Mouse (Mus musculus) lung, postnatal 0 days (tissue): ENCODE measurements around the gene Selenom. TPM values are rescaled to one million over a fixed set of nuclear protein-coding genes. Genes with fewer than 3 reads are reported as not detected.
A peak's percentile ranks its signal among the peaks of the same experiment; 100 is the strongest.

ENCODE experiments used
- ATAC-seq: fragments of 200-750 bp; cut with Nextera tagmentation; 2 replicates; pipeline ENCODE4 v1.8.0; 2017; ENCODE audit warnings: moderate library complexity
- DNase-seq: peaks from one replicate; pipeline ENCODE4 v3.0.0-alpha.2; 2016; ENCODE audit warnings: low spot score
- H3K27ac ChIP-seq: fragments of 300-500 bp; sonication (generic); 2 replicates; pipeline ENCODE4 v1.5.1; 2014; ENCODE audit warnings: antibody characterized with exemption, mild to moderate bottlenecking, low read length, mixed read lengths
- H3K27me3 ChIP-seq: fragments of 300-500 bp; sonication (generic); replicated peaks from 2 replicates; pipeline ENCODE4 v1.6.1; 2014; ENCODE audit warnings: low read length, mixed read lengths; ENCODE audit not compliant: insufficient read depth
- H3K36me3 ChIP-seq: fragments of 300-500 bp; sonication (generic); 2 replicates; pipeline ENCODE4 v1.6.1; 2014; ENCODE audit warnings: low read length, mixed read lengths; ENCODE audit not compliant: insufficient read depth
- H3K4me1 ChIP-seq: fragments of 300-500 bp; sonication (generic); 2 replicates; pipeline ENCODE4 v1.6.1; 2014; ENCODE audit warnings: antibody characterized with exemption, low read depth, low read length, mixed read lengths; ENCODE audit not compliant: insufficient read depth
- H3K4me2 ChIP-seq: fragments of 300-500 bp; sonication (generic); replicated peaks from 2 replicates; pipeline ENCODE4 v1.6.1; 2014; ENCODE audit warnings: low read depth, mild to moderate bottlenecking, low read length, moderate library complexity, mixed read lengths
- H3K4me3 ChIP-seq: fragments of 300-500 bp; sonication (generic); 2 replicates; pipeline ENCODE4 v1.5.1; 2014; ENCODE audit warnings: low read depth, low read length
- H3K9ac ChIP-seq: fragments of 300-500 bp; sonication (generic); replicated peaks from 2 replicates; pipeline ENCODE4 v1.6.1; 2014; ENCODE audit warnings: low read depth, mild to moderate bottlenecking
- H3K9me3 ChIP-seq: fragments of 300-500 bp; sonication (generic); 2 replicates; pipeline ENCODE4 v1.6.1; 2016; ENCODE audit warnings: low read length, mixed read lengths
- CTCF ChIP-seq: IDR thresholded peaks from 2 replicates; pipeline ENCODE4 v1.5.1; 2016; ENCODE audit warnings: antibody characterized with exemption, mild to moderate bottlenecking
- EP300 ChIP-seq: IDR thresholded peaks from 2 replicates; pipeline ENCODE4 v1.6.1; 2016; ENCODE audit warnings: antibody characterized with exemption, mild to moderate bottlenecking, control low read depth
- WGBS: fragments of 180-500 bp; shearing (Covaris S2); extraction: QIAGEN DNeasy Blood & Tissue Kit; methylation state at CpG from one replicate; pipeline ENCODE4 v1.1.7; 2014; 5-methylcytosine and 5-hydroxymethylcytosine counted together
- polyA plus RNA-seq: library from polyadenylated mRNA; unstranded; fragments of >200 nt; fragmentation: Nextera tagmentation; extraction: Ambion mirVana; gene quantifications from 2 replicates; pipeline ENCODE4 v1.2.1, GENCODE M21; 2015

Selenom gene
- 60.8 and 62.8 TPM in 2 replicates for polyA plus RNA-seq

GRCm38 (mm10) chr11:3514529-3515054, at the start of gene Selenom:
Gene Selenom, plus strand, starts transcription at chr11:3514684.
- Histone ChIP-seq H3K27ac (no peak within 1 kb of the TSS), H3K36me3 (no peaks in the 10 kb centered on the region), H3K4me1 (no peaks in the 10 kb centered on the region), H3K4me2 (peak within 1 kb of the TSS; percentile 61), H3K9ac (peak within 1 kb of the TSS; percentile 39; the same call in 1 of the 2 replicates), H3K4me3 (peak within 1 kb of the TSS; percentile 34), H3K27me3 (0 out of 2 replicates have a peak, but pooled peaks cover 2% of the 10 kb centered on the region), H3K9me3 (no peaks in the 10 kb centered on the region)
- TF ChIP-seq EP300 (no peak), CTCF (peak; percentile 98)
- DNase-seq: peak; percentile 94
- WGBS: 1% methylated on average over 26 of the region's 26 CpGs
- peak; percentile 74 for ATAC-seq

GRCm38 (mm10) chr11:3471448-3471850, 43.0 kb upstream of the Selenom start:
- TF ChIP-seq EP300 (no peak), CTCF (no peak)
- H3K4me2 ChIP-seq: no peak overlapping the region
- H3K4me3 ChIP-seq: no peak overlapping the region
- H3K36me3 ChIP-seq: no peaks in the 10 kb centered on the region
- H3K9ac ChIP-seq: no peak overlapping the region
- DNase-seq (no peak), ATAC-seq (no peak)
- H3K27me3 ChIP-seq: no peaks in the 10 kb centered on the region
- 32% methylated on average over 11 of the region's 11 CpGs for WGBS
- no peak overlapping the region for H3K27ac ChIP-seq
- H3K9me3 ChIP-seq: no peaks in the 10 kb centered on the region
- peaks cover 8% of the 10 kb centered on the region; the same call in 1 of the 2 replicates for H3K4me1 ChIP-seq

- peak; percentile 96 for TF ChIP-seq CTCF
- no peak for TF ChIP-seq EP300
- no peaks in the 10 kb centered on the region for H3K9me3 ChIP-seq
- H3K4me2 ChIP-seq: no peak overlapping the region
- no peaks in the 10 kb centered on the region for H3K27me3 ChIP-seq
- H3K4me3 ChIP-seq: no peak overlapping the region
- H3K36me3 ChIP-seq: no peaks in the 10 kb centered on the region
- H3K4me1 ChIP-seq: peaks cover 8% of the 10 kb centered on the region; the same call in 1 of the 2 replicates
- no peak overlapping the region for H3K9ac ChIP-seq
- peak; percentile 92 for DNase-seq
- 26% methylated on average over 1 of the region's 1 CpGs for WGBS
- ATAC-seq: peak; percentile 80
- no peak overlapping the region for H3K27ac ChIP-seq
These were observed 42.0 kb upstream of the Selenom start for GRCm38 (mm10) chr11:3472484-3472883.

GRCm38 (mm10) chr11:3474480-3475115, 39.9 kb upstream of the Selenom start:
- H3K4me2 ChIP-seq: no peak overlapping the region
- H3K9me3 ChIP-seq: no peaks in the 10 kb centered on the region
- H3K36me3 ChIP-seq: no peaks in the 10 kb centered on the region
- WGBS: 88% methylated on average over 7 of the region's 7 CpGs
- no peak overlapping the region for H3K4me3 ChIP-seq
- H3K4me1 ChIP-seq: no peaks in the 10 kb centered on the region
- no peak overlapping the region for H3K9ac ChIP-seq
- H3K27me3 ChIP-seq: no peaks in the 10 kb centered on the region
- ATAC-seq (no peak), DNase-seq (no peak)
- no peak overlapping the region for H3K27ac ChIP-seq
- TF ChIP-seq CTCF (peak; percentile 69), EP300 (no peak)

- DNase-seq: no peak
- Histone ChIP-seq H3K4me3 (no peak overlapping the region), H3K27ac (no peak overlapping the region), H3K9ac (no peak overlapping the region), H3K36me3 (no peaks in the 10 kb centered on the region), H3K9me3 (no peaks in the 10 kb centered on the region), H3K27me3 (no peaks in the 10 kb centered on the region), H3K4me1 (no peaks in the 10 kb centered on the region), H3K4me2 (no peak overlapping the region)
- ATAC-seq: no peak
- TF ChIP-seq EP300 (no peak), CTCF (no peak)
These were observed 39.0 kb upstream of the Selenom start for GRCm38 (mm10) chr11:3475489-3475888.

- Histone ChIP-seq H3K4me3 (no peak overlapping the region), H3K4me1 (no peaks in the 10 kb centered on the region), H3K27me3 (no peaks in the 10 kb centered on the region), H3K9ac (no peak overlapping the region), H3K4me2 (no peak overlapping the region), H3K9me3 (no peaks in the 10 kb centered on the region), H3K27ac (no peak overlapping the region), H3K36me3 (no peaks in the 10 kb centered on the region)
- TF ChIP-seq CTCF (no peak), EP300 (no peak)
- WGBS: 42% methylated on average over 11 of the region's 11 CpGs
- no peak for ATAC-seq
- DNase-seq: no peak
These were observed 30.4 kb upstream of the Selenom start for GRCm38 (mm10) chr11:3483980-3484642.
